Mouse (Mus musculus) CD4-positive, CD25-positive, alpha-beta regulatory T cell, adult 4 months (primary cell): ENCODE data around the gene Cars2. TPM values are rescaled to one million over a fixed set of nuclear protein-coding genes. Genes with fewer than 3 reads are reported as not detected.
"Not testable (repeated sequence)": the region's sequence is repeated elsewhere in the genome, so short reads cannot be mapped to it uniquely, and the experiment has no call there.

Source experiments
- ATAC-seq: one replicate; pipeline ENCODE4 v1.8.0; 2017
- polyA plus RNA-seq, 2 experiments: library from polyadenylated mRNA; unstranded; fragments of 100-300 nt; shearing (Covaris generic); gene quantifications; one replicate each; pipeline ENCODE4 v1.2.1; 2017

Cars2 gene
- polyA plus RNA-seq, 2 experiments from 2014 or later, result 11.8 to 14.4 TPM

DNA sequence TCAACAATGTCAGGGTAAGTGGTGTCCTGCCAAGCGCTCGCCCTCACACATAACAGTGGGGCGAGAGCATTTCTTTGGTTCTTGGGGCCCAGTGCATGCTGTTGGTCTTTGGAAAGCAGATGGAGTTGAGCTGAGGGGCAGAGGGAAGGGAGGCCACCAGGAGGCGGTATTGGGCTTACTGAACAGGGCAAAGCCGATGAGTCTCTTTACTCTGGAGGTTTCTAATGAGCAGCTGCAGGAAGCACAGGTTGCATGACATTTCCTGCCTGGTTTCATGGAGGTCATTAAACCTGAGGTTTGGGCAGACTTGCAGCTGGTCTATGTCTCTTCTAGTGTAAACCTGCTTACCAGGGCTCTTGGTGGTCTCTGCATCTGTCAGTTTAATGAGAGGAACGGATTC is 43.8 kb downstream of the Cars2 start:
- peak; percentile 86 for ATAC-seq

GRCm38 (mm10) chr8:11506074-11506473 is 44.5 kb downstream of the Cars2 start:
- ATAC-seq, result no peak

GRCm38 (mm10) chr8:11503476-11504232 is 46.9 kb downstream of the Cars2 start:
- ATAC-seq, result no peak

DNA sequence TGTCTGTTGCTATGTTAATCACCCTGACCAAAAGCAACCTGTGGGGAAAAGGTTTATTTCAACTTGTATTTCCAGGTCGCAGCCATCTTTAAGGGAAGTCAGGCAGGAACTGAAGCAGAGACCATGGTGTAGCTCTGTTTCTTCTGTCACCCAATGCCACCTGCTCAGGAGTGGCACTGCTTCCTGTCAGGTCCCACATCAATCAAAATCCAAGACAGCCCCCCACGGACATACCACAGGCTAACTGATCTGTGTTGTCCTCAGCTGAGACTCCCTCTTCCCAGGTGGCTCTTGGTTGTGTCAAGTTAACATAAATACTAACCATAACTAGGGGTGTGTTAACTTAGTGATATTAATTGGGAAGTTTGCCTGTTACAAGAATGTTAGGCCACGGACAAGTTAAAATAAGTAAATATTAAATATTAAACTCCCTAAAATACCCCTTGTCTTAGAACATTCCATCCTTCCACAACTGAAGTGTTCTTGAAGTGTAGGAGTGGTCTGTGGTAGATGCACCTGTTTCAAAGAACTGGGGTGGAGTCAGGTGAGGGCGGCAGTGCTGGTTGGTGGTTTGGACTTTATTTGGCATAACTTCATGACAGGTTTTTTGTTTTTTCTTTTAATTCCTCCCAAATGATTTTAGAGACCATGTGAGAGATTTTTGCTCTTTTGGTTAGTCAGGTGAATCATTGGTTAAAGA is 51.6 kb downstream of the Cars2 start:
- ATAC-seq, result no peak

DNA sequence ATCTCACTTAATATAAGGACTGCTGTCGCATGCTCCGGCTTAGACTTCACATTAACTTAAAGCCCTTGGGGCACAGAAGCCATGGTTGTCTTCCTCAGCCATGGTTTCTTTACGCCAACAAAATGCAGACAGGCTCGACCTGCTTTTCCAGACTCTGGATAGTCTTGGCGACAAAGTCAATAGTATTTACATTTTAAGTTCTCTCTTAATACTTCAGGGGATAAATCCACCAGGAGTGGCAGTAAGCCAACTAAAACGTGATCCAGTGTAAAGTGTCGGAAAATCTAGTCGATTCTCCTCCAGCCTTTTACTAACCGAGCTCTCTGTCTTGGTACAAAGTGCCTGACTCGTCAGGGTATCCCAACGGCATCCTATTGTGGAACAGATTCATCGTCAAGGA is 52.3 kb downstream of the Cars2 start:
- ATAC-seq, result no peak

DNA sequence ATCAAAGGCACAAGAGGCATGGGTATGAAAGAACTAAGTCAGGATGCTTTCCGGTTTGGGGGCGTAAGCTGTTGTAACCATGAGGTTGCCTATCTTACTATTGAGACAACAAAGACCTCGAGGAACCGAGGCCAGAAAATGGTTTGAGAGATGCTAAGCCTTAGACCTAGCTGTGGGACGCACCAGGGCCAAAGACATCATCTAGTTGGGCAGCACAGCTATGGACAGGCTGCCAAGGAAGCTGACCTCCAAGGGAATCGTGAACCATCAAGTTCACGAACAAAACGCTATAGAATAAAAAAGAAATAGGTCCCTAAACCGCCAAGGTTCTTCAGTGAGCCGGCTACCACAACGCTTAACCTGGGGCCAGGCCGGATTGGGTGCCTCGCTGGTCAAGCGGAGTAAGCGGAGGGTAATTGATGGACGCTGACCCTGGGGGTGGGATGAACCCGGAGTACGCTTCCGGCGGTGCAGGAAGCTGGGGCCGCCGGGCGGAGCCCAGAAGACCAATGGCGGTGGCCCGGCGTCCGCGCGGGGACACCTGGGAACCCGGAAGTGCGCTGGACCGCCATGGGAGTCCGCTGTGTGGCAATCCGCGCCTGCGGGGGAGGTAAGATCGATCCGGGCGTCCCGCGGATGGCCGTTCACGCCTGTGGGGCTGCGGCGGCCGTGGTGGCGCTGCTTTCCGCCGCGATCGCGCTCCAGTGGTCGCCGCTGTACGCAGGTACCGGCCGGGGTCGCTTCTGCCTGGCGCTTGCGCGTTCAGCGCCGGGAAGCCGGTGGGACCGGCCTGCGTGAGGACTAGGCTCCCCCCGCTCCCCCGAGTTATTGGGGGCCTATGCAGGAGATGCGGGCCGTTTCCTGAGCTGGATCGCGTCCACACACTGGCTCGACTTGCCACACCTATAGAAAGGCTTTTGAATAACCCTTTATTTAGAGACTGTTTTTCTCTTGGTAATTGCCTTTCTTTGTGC is 53.3 kb downstream of the Cars2 start, which contains the start of gene Naxd:
TSS of gene Naxd (plus strand) at position 490 of the 974 bp plus-strand sequence.
- peak; percentile 98 for ATAC-seq

DNA sequence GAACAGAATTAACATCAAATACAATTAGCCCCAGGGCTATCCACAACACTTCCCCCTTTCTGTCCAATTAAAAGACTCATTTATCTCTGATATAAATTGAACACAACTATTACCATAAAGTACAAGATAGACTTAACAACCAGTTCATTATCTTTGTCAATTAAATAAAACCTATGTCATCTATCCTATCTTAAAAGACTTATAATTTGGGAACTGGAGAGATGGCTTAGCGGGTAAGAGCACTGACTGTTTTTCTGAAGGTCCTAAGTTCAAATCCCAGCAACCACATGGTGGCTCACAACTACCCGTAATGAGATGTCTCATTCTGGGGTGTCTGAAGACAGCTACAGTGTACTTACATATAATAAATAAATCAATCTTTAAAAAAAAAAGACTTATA is 58.2 kb downstream of the Cars2 start:
- not testable (repeated sequence) for ATAC-seq

DNA sequence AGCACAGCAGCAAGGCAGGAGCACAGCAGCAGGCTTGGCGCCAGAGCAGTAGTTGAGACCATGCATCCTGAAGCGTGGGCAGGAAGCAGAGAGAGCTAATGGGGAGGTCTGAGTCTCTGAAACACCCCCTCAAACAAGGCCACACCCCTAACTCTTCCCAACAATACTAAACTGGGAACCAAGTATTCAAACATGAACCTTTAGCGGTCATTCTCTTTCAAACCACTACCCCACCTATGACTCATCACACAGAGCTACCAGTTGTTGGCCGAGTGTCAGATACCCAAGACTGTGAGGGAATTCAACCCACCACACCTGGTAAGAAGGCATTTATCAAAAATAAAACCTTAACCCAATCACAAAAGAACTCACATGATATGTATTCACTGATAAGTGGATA is 63.4 kb downstream of the Cars2 start:
- no peak for ATAC-seq

- ATAC-seq, result peak; percentile 80
These were observed 64.4 kb downstream of the Cars2 start for GRCm38 (mm10) chr8:11486142-11486541.

DNA sequence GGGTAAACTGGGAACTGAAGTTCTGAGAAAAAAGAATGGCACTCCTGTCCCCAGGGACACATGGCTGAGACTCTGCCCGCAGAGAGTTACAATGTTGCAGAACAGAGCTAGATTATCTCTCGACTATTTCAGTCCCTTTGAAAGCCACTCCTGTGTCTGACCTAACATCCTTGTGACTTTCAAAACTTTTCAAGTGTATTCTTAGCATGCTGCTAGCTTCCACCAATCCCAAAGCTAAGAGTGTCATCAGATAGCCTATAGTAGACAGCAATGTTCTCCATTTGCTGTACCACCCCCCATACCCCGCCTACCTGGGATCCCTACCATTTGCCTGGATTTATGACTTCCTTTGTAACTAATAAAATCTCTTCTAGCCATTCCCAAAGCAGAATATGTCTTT is 68.0 kb downstream of the Cars2 start:
- no peak for ATAC-seq

DNA sequence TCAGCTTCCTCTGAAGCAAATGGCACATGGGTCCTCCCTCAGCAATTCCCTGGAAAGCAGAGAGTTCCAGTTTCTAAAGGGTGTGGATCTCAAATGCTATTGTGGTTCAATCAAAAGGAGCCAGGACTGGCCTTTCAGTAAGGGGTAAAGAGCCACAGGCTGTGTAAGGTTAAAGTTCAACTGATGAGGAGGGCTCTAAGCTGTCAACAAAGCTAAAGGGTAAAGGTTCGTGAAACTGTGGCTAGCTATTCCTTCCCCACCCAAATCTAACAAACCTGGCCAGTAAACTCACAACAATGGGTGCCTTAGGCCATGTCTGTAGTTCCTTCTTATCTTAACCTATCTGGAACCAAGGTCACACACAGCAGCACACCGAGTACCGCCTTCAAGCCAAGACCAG is 68.7 kb downstream of the Cars2 start:
- ATAC-seq, result no peak

DNA sequence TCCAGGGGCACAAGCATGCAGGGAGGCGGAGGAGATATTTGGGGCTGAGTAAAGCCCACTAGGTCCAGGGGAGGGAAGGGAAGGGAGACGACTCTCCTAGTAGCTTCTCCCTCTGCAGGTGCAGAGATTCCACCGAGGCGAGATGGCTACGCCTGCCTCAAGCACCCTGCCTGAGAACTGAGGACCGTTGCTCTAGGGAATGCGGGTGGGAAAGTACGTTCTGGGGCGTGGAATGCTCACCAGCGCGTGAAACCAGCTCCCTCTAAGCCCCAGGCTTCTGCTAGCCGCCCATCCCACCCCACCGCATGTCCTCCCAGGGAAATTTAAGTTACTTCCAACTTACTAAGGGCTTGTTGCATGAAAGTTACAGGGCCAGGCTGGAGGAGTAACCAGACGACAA is 71.0 kb downstream of the Cars2 start:
- ATAC-seq, result no peak

DNA sequence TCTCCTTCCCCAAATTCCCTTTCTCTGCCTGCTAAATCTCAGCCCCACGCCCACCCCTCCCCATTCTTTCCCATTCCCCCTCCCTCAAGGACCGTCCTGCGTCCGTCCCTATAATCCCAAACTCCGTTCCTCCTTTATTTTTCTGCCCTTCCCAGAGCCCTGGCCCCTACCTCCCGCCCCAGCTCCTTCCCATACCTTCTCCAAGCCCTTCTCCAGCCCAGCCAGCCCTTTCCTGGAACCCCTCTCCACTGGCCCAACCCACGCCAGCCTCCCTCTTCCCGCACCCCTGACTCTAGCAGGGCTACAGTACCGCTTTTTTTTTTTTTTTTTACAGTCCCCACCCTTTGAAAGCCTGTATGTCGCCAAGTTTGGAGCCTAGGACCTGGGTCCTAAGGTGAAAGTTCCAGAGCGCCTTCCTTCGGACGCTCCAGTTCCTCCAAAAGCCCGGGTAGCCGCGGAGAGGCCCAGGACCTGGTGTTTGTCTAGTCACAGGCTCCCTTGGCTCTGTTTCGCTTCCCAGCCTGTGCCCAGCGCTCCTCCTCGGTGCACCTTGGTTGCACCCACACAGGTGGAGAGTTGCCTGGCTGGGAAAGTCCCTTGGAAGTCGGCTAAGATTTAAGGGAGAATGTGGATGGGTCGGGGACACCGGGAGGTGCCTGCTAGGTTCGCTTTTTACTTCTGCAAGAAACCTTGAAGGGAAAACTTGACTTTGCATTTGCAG is 71.6 kb downstream of the Cars2 start:
- ATAC-seq, result no peak

GRCm38 (mm10) chr8:11477811-11478761 is 72.5 kb downstream of the Cars2 start, which contains the start of gene Rab20:
Gene Rab20 (minus strand): TSS chr8:11478710.
- peak; percentile 77 for ATAC-seq

DNA sequence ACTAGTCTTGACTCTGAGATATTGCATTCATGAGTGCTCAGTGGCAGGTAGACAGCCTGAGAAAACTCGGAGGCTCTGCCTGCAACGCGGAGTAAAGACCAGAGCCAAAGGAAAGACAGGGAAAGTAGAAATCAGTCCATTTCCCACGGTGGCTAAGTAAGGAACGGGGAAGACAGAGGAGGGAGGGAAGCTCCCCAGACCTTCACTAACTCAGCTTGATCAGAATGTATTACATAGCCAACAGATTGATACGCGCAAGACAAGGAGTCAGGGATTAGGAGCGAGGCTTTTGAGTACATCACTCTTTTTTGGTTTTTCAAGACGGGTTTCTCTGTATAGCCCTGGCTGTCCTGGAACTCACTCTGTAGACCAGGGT is 73.4 kb downstream of the Cars2 start:
- peak; percentile 1 for ATAC-seq

DNA sequence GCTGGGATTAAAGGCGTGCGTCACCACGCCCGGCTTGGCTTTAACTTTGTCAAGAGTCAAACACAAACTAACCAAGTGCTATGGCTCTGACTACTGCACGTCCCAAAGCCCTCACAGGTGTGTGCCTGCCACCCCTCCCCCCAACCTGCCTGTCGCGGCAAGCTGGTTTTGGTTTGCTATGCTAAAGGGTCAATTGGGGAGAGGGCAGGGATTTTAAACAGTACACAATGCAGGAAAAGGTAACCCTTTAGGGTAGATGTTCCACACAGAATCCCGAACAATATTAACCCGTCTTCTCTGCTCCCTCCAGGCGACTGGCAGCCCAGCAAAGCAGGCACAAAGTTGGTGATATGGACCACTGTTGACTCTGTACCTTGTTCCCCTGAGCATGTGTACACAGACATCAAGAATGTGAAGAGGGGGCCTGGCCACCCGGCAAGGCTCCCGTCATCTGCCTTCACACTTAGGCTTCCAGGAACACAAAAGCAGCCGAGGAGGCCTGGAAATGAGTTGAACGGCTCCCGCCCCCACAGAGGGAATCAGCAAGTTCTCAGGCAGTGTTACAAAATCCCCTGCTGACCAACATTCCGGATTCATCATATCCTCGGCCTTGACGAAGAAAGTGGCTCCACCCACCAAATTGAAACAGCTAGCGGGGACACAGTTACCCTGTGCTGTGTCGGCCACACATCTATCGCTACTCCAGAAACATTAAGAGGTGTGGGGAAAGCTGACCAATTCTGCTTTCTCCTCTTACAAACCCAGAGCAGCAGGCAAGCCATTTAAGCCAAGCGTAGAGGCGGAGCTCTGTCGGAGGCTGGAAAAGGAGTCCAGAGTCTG is 74.0 kb downstream of the Cars2 start:
- ATAC-seq, result peak; percentile 9

GRCm38 (mm10) chr8:11475876-11476275 is 74.7 kb downstream of the Cars2 start:
- no peak for ATAC-seq

GRCm38 (mm10) chr8:11475397-11475796 is 75.2 kb downstream of the Cars2 start:
- ATAC-seq, result no peak

- ATAC-seq, result no peak
These were observed 77.5 kb downstream of the Cars2 start for GRCm38 (mm10) chr8:11473072-11473471.

DNA sequence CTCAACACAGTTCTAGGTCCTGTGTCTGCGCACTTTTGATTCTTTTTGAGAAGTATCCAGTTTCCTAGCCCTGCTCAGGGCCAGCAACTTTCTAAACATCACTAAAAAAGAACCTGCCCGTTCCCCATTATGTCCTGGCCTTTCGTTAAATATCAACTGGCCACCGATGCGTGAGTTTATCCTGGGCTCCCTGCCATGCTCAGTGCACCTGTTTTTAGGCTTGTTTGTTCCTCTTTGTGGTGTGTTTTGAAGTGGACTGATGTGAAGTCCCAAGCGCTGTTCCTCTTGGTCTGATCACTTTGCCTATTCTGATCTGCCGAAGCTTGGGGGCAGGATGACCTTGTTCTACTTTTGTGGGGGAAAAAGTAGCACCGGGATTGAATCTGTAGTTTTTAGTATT is 79.3 kb downstream of the Cars2 start:
- no peak for ATAC-seq
